ENCODE assay signal across 8 mouse cellular contexts in genomic region chrX:49377067-49377466, GRCm38 (mm10).
DNase-seq lines count a peak whose midpoint lies in the region; ATAC-seq and TF ChIP-seq lines count a peak whose summit lies in the region.

No protein-coding gene starts in this region.

- no peak overlapping the region for H3K4me3 ChIP-seq in embryonic facial prominence, embryonic 13.5 days
- no peak overlapping the region for H3K4me3 ChIP-seq in liver, embryonic 14.5 days (ENCODE audit: insufficient read depth in 1 of 2, low read depth in 2 of 2, low read length in 2 of 2)

- no peak for TF ChIP-seq EP300 in liver, embryonic 14.5 days (IDR thresholded peaks at IDR 0.05; ENCODE audit: low read depth)

- no peaks in the 10 kb centered on the region for H3K36me3 ChIP-seq in embryonic facial prominence, embryonic 13.5 days
- no peaks in the 10 kb centered on the region for H3K36me3 ChIP-seq in liver, embryonic 14.5 days (replicated peaks; ENCODE audit: control insufficient read depth, insufficient read depth, low read depth)

- no peak overlapping the region for H3K27ac ChIP-seq in embryonic facial prominence, embryonic 13.5 days
- no peak overlapping the region for H3K27ac ChIP-seq in liver, embryonic 14.5 days

- H3K9ac ChIP-seq in embryonic facial prominence, embryonic 13.5 days: no peak overlapping the region
- no peak overlapping the region for H3K9ac ChIP-seq in liver, embryonic 14.5 days (replicated peaks)

- TF ChIP-seq CTCF in liver, embryonic 14.5 days (IDR thresholded peaks at IDR 0.05; ENCODE audit: low read depth): peak; percentile 25; the same call in 1 of the 2 replicates

- no peaks in the 10 kb centered on the region for H3K27me3 ChIP-seq in embryonic facial prominence, embryonic 13.5 days
- no peaks in the 10 kb centered on the region for H3K27me3 ChIP-seq in liver, embryonic 14.5 days (ENCODE audit: control insufficient read depth, insufficient read depth, low read length)

- DNase-seq in gastrocnemius, adult 18-20 months (ENCODE audit: low spot score): peak; percentile 2
- DNase-seq in gastrocnemius, adult 8-10 months (ENCODE audit: low spot score in 2 of 2): no peak
- DNase-seq in lung, postnatal 10 days: peak; percentile 1
- no peak for DNase-seq in lung, postnatal 14 days
- peak; percentile 5 for DNase-seq in Muller cell, postnatal 12 days (ENCODE audit: inconsistent ontology term)
- DNase-seq in liver, embryonic 14.5 days (ENCODE audit: low read depth in 3 of 3, low spot score in 3 of 3): peak in 1 of 3 experiments; percentile 1

- ATAC-seq in embryonic facial prominence, embryonic 13.5 days (ENCODE audit: insufficient number of reproducible peaks, insufficient read depth, low FRiP score, low TSS enrichment, low read depth): no peak
- ATAC-seq in liver, embryonic 14.5 days (ENCODE audit: insufficient read depth): no peak
- ATAC-seq in erythroblast, adult 5-6 weeks (replicated peaks; ENCODE audit: low FRiP score, poor library complexity, severe bottlenecking): no peak

- H3K9me3 ChIP-seq in embryonic facial prominence, embryonic 13.5 days: no peaks in the 10 kb centered on the region
- H3K9me3 ChIP-seq in liver, embryonic 14.5 days (ENCODE audit: control insufficient read depth, low read length): no peaks in the 10 kb centered on the region

- H3K4me1 ChIP-seq in embryonic facial prominence, embryonic 13.5 days: no peaks in the 10 kb centered on the region
- no peaks in the 10 kb centered on the region for H3K4me1 ChIP-seq in liver, embryonic 14.5 days (replicated peaks; ENCODE audit: control insufficient read depth in 2 of 2, insufficient read depth in 2 of 2, low read length in 1 of 2)

- peak overlapping the region; percentile 30 for H3K4me2 ChIP-seq in embryonic facial prominence, embryonic 13.5 days
- H3K4me2 ChIP-seq in liver, embryonic 14.5 days (ENCODE audit: low read depth): no peak overlapping the region

- 26% methylated on average over 8 of the region's 8 CpGs for WGBS in embryonic facial prominence, embryonic 13.5 days
- 17% methylated on average over 8 of the region's 8 CpGs for WGBS in liver, embryonic 14.5 days (ENCODE audit: insufficient replicate concordance)

Comparison
In these comparisons a context has a peak if more than half of its experiments do, and no peak if none do; other contexts are left out.
1. DNase-seq: peak in gastrocnemius, adult 18-20 months (single experiment), lung, postnatal 10 days (single experiment) and Muller cell, postnatal 12 days (single experiment); none in gastrocnemius, adult 8-10 months (0 of 2) and lung, postnatal 14 days (single experiment).